Mouse (Mus musculus) bone marrow, adult 2 months (tissue): ENCODE data around the gene Hivep3.

Source experiments
- CTCF ChIP-seq: fragments of 200-500 bp; IDR thresholded peaks from 2 replicates; pipeline ENCODE4 v1.5.1; 2011; ENCODE audit warnings: low read length, control low read depth; ENCODE audit not compliant: control insufficient read depth, insufficient read depth
- POLR2A ChIP-seq: fragments of 200-500 bp; IDR thresholded peaks from 2 replicates; pipeline ENCODE4 v1.6.1; 2011; ENCODE audit warnings: low read depth, mild to moderate bottlenecking, control low read depth, low read length, borderline replicate concordance; ENCODE audit not compliant: control insufficient read depth

GRCm38 (mm10) chr4:119967073-119967608 is 233.6 kb downstream of the Hivep3 start:
- no peak for TF ChIP-seq CTCF
- TF ChIP-seq POLR2A, result no peak
